Mouse (Mus musculus) MEL (cell line): ENCODE results near the gene Pah. TPM values are rescaled to one million over a fixed set of nuclear protein-coding genes. Genes with fewer than 3 reads are reported as not detected.

ENCODE experiments used
- DNase-seq: peaks from one replicate; pipeline ENCODE4 v3.0.0; 2011; ENCODE audit warnings: low read depth, low spot score
- H3K27ac ChIP-seq: 2 replicates; pipeline ENCODE4 v1.5.1; 2012; ENCODE audit warnings: low read depth, mild to moderate bottlenecking, control low read depth, low read length, moderate library complexity; ENCODE audit not compliant: control insufficient read depth
- H3K27me3 ChIP-seq, 2 experiments: fragments of 150-350 bp in 1 of 2; sonication (generic) in 1 of 2; 2 replicates each; pipeline ENCODE4 v1.6.1; 2012; ENCODE audit warnings: low read length in 2 of 2, mild to moderate bottlenecking in 2 of 2, improper control_type of control experiment in 1 of 2, moderate library complexity in 1 of 2; ENCODE audit not compliant: insufficient read depth in 2 of 2, control insufficient read depth in 1 of 2
- H3K36me3 ChIP-seq, 2 experiments: 2 replicates each; pipeline ENCODE4 v1.6.1; 2012 to 2014; ENCODE audit warnings: low read length in 2 of 2, improper control_type of control experiment in 1 of 2, inconsistent platforms in 1 of 2, mild to moderate bottlenecking in 1 of 2; ENCODE audit not compliant: insufficient read depth in 2 of 2, control insufficient read depth in 1 of 2
- H3K4me1 ChIP-seq, 2 experiments: fragments of 150-350 bp in 1 of 2; sonication (generic) in 1 of 2; 2 replicates each; pipeline ENCODE4 v1.6.1; 2012; ENCODE audit warnings: low read length in 2 of 2, improper control_type of control experiment in 1 of 2, mild to moderate bottlenecking in 1 of 2; ENCODE audit not compliant: insufficient read depth in 2 of 2, control insufficient read depth in 1 of 2
- H3K4me3 ChIP-seq, 2 experiments: fragments of 150-350 bp in 1 of 2; sonication (generic) in 1 of 2; 2 replicates each; pipeline ENCODE4 v1.5.1; 2012; ENCODE audit warnings: low read depth in 2 of 2, low read length in 2 of 2, mild to moderate bottlenecking in 2 of 2, moderate library complexity in 2 of 2, control low read depth in 1 of 2, improper control_type of control experiment in 1 of 2; ENCODE audit not compliant: control insufficient read depth in 1 of 2, insufficient read depth in 1 of 2
- H3K79me2 ChIP-seq: 2 replicates; pipeline ENCODE4 v1.6.1; 2012; ENCODE audit warnings: mild to moderate bottlenecking, low read length, moderate library complexity; ENCODE audit not compliant: control insufficient read depth, poor library complexity, insufficient read depth
- H3K9ac ChIP-seq: 2 replicates; pipeline ENCODE4 v1.6.1; 2012; ENCODE audit warnings: low read depth, mild to moderate bottlenecking, control low read depth, low read length, moderate library complexity; ENCODE audit not compliant: control insufficient read depth, poor library complexity, severe bottlenecking
- H3K9me3 ChIP-seq: fragments of 150-350 bp; sonication (generic); replicated peaks from 2 replicates; pipeline ENCODE4 v1.6.1; 2012; ENCODE audit warnings: mild to moderate bottlenecking, low read length, improper control_type of control experiment, moderate library complexity; ENCODE audit not compliant: insufficient read depth
- CHD1 ChIP-seq: IDR thresholded peaks from 2 replicates; pipeline ENCODE4 v1.6.1; 2012; ENCODE audit warnings: low read depth, mild to moderate bottlenecking, inconsistent platforms, low read length, improper control_type of control experiment
- CHD2 ChIP-seq: IDR thresholded peaks from 2 replicates; pipeline ENCODE4 v1.6.1; 2011; ENCODE audit warnings: low read length, improper control_type of control experiment
- CTCF ChIP-seq, 3 experiments: IDR thresholded peaks in 2 of 3; conservative IDR thresholded peaks in 1 of 3; 2 replicates each; pipeline ENCODE4 v1.5.1; 2011 to 2012; ENCODE audit warnings: low read length in 3 of 3, low read depth in 2 of 3, mild to moderate bottlenecking in 2 of 3, improper control_type of control experiment in 1 of 3, inconsistent platforms in 1 of 3, mixed read lengths in 1 of 3, moderate library complexity in 1 of 3; ENCODE audit not compliant: control insufficient read depth in 1 of 3, insufficient read depth in 1 of 3, poor library complexity in 1 of 3, severe bottlenecking in 1 of 3
- E2F4 ChIP-seq: IDR thresholded peaks from 2 replicates; pipeline ENCODE4 v1.6.1; 2011; ENCODE audit warnings: low read depth, low read length, improper control_type of control experiment, borderline replicate concordance
- ELF1 ChIP-seq: IDR thresholded peaks from 2 replicates; pipeline ENCODE4 v1.6.1; 2014; ENCODE audit warnings: low read depth, mild to moderate bottlenecking, inconsistent platforms, low read length, improper control_type of control experiment, moderate library complexity
- EP300 ChIP-seq, 2 experiments: IDR thresholded peaks; 2 replicates each; pipeline ENCODE4 v1.6.1; 2011; ENCODE audit warnings: improper control_type of control experiment in 2 of 2, low read length in 2 of 2, low read depth in 1 of 2, mild to moderate bottlenecking in 1 of 2
- GATA1 ChIP-seq: IDR thresholded peaks from 2 replicates; pipeline ENCODE4 v1.6.1; 2011; ENCODE audit warnings: low read depth, low read length, improper control_type of control experiment
- JUND ChIP-seq: IDR thresholded peaks from 2 replicates; pipeline ENCODE4 v1.6.1; 2011; ENCODE audit warnings: low read depth, mild to moderate bottlenecking, improper control_type of control experiment, low read length
- KAT2A ChIP-seq: conservative IDR thresholded peaks from 2 replicates; pipeline ENCODE4 v1.6.1; 2012; ENCODE audit warnings: low read depth, low read length, improper control_type of control experiment, inconsistent platforms
- MAFK ChIP-seq: IDR thresholded peaks from 2 replicates; pipeline ENCODE4 v1.6.1; 2011; ENCODE audit warnings: low read depth, mild to moderate bottlenecking, low read length, improper control_type of control experiment, borderline replicate concordance
- MAX ChIP-seq: IDR thresholded peaks from 2 replicates; pipeline ENCODE4 v1.6.1; 2011; ENCODE audit warnings: low read length, improper control_type of control experiment
- MAZ ChIP-seq: IDR thresholded peaks from 2 replicates; pipeline ENCODE4 v1.6.1; 2012; ENCODE audit warnings: low read depth, mild to moderate bottlenecking, inconsistent platforms, low read length, improper control_type of control experiment
- MYC ChIP-seq: IDR thresholded peaks from 2 replicates; pipeline ENCODE4 v1.6.1; 2011; ENCODE audit warnings: low read depth, mild to moderate bottlenecking, low read length, improper control_type of control experiment, moderate library complexity
- NELFE ChIP-seq: IDR thresholded peaks from 2 replicates; pipeline ENCODE4 v1.6.1; 2011; ENCODE audit warnings: low read depth, low read length, improper control_type of control experiment
- POLR2AphosphoS2 ChIP-seq: IDR thresholded peaks from 2 replicates; pipeline ENCODE4 v1.6.1; 2011; ENCODE audit warnings: low read length, improper control_type of control experiment
- POLR2AphosphoS5 ChIP-seq: IDR thresholded peaks from 2 replicates; pipeline ENCODE4 v1.6.1; 2012; ENCODE audit warnings: low read depth, borderline replicate concordance, mild to moderate bottlenecking, inconsistent platforms, low read length, moderate library complexity, mixed read lengths
- RCOR1 ChIP-seq: IDR thresholded peaks from 2 replicates; pipeline ENCODE4 v1.6.1; 2012; ENCODE audit warnings: low read depth, mild to moderate bottlenecking, inconsistent platforms, low read length, improper control_type of control experiment
- SIN3A ChIP-seq: IDR thresholded peaks from 2 replicates; pipeline ENCODE4 v1.6.1; 2012; ENCODE audit warnings: low read length, improper control_type of control experiment, inconsistent platforms
- TCF12 ChIP-seq: IDR thresholded peaks from 2 replicates; pipeline ENCODE4 v1.6.1; 2014; ENCODE audit warnings: low read depth, mild to moderate bottlenecking, inconsistent platforms, low read length, improper control_type of control experiment, moderate library complexity
- UBTF ChIP-seq: IDR thresholded peaks from 2 replicates; pipeline ENCODE4 v1.6.1; 2012; ENCODE audit warnings: low read depth, mild to moderate bottlenecking, inconsistent platforms, low read length, improper control_type of control experiment, moderate library complexity, borderline replicate concordance; ENCODE audit not compliant: insufficient read depth
- ZKSCAN1 ChIP-seq: IDR thresholded peaks from 2 replicates; pipeline ENCODE4 v1.6.1; 2012; ENCODE audit warnings: low read depth, mild to moderate bottlenecking, inconsistent platforms, low read length, improper control_type of control experiment, moderate library complexity
- ZNF384 ChIP-seq: IDR thresholded peaks from 2 replicates; pipeline ENCODE4 v1.6.1; 2012; ENCODE audit warnings: low read depth, mild to moderate bottlenecking, inconsistent platforms, low read length, improper control_type of control experiment
- polyA plus RNA-seq, 2 experiments: library from polyadenylated mRNA; stranded (reverse) in 1 of 2; unstranded in 1 of 2; fragments of >175 nt in 1 of 2; fragments of >200 nt in 1 of 2; gene quantifications; 2 replicates each; pipeline versions ENCODE4 v1.2.1 to v1.2.4; 2012; ENCODE audit warnings: low replicate concordance in 2 of 2, low read depth in 1 of 2; ENCODE audit not compliant: insufficient read length in 2 of 2, insufficient read depth in 1 of 2, missing spikeins in 1 of 2
- total RNA-seq: library from RNA; depleted of rRNA; stranded (reverse); fragments of 300-350 nt; gene quantifications from 2 replicates; pipeline ENCODE4 v1.2.3, GENCODE M21; 2012

Pah gene
- total and polyA plus RNA-seq, 3 experiments = not detected

- no peaks in the 10 kb centered on the region for H3K4me1 ChIP-seq
- no peak overlapping the region for H3K4me3 ChIP-seq
- H3K27me3 ChIP-seq = no peaks in the 10 kb centered on the region
- no peaks in the 10 kb centered on the region for H3K36me3 ChIP-seq
- no peak for DNase-seq
- no peaks in the 10 kb centered on the region for H3K9me3 ChIP-seq
- no peak overlapping the region for H3K9ac ChIP-seq
- H3K27ac ChIP-seq = no peak overlapping the region
- TF ChIP-seq MAFK = no peak
- TF ChIP-seq CTCF (IDR thresholded peaks at IDR 0.05 in 2 of 3, conservative IDR thresholded peaks at IDR 0.05 in 1 of 3; ENCODE audit: control insufficient read depth in 1 of 3, insufficient read depth in 1 of 3, low read depth in 2 of 3, low read length in 3 of 3, poor library complexity in 1 of 3, severe bottlenecking in 1 of 3) = no peak
- TF ChIP-seq E2F4 = no peak
- no peak for TF ChIP-seq CHD1
- TF ChIP-seq POLR2AphosphoS2 = no peak
- no peaks in the 10 kb centered on the region for H3K79me2 ChIP-seq
These were observed 42.2 kb downstream of the Pah start for GRCm38 (mm10) chr10:87563818-87564217.

DNA sequence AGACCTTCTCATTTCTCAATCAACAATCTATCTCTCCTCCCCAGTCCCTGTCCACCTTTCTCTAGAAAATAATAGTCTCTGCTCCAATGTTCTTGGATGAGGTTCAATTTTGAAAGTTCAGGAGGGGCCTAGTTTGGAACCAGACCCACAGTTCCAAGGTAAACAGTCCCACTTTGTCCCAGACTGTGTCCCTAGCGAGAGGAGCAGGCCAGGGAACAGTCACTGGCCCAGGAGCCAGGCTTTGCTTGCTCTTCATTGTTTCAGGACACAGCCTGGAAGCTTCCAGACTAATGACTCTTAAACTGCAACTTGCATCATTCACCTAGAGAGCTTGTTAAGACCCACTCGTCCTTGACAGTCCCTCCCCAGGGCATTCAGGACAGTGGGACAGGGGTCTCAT is 44.1 kb downstream of the Pah start:
- Histone ChIP-seq H3K36me3 (no peaks in the 10 kb centered on the region), H3K79me2 (no peaks in the 10 kb centered on the region), H3K4me3 (no peak overlapping the region), H3K9me3 (no peaks in the 10 kb centered on the region), H3K27ac (no peak overlapping the region), H3K27me3 (no peaks in the 10 kb centered on the region), H3K4me1 (no peaks in the 10 kb centered on the region), H3K9ac (no peak overlapping the region)
- TF ChIP-seq ZKSCAN1 = no peak
- TF ChIP-seq CHD2 = no peak
- no peak for TF ChIP-seq SIN3A
- no peak for TF ChIP-seq MAFK
- no peak for TF ChIP-seq NELFE
- no peak for DNase-seq

DNA sequence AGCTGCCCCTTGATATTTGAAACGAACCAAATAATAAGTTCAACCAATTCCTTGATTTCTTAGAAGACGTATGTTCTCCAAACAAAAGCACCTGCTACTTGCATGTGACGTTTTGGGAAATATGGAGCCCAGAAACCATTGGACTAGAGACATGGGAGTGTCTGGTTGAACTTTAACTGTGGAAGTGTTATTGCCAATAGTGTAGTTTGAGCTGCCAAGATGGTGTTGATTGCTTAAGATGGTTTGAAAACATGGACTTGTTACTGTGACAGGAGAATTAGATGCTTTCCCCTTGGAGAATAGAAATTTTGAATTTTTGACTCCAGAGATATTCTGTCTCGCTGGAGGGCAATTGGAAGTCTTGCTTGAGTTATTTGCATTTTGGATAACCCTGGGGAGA is 50.9 kb downstream of the Pah start:
- TF ChIP-seq MAX (no peak), RCOR1 (no peak), ELF1 (no peak), MAZ (no peak), NELFE (no peak), ZNF384 (no peak), KAT2A (no peak), EP300 (IDR thresholded peaks at IDR 0.05; ENCODE audit: low read depth in 1 of 2, low read length in 2 of 2) (no peak), TCF12 (no peak), POLR2AphosphoS2 (no peak), GATA1 (no peak), UBTF (no peak), ZKSCAN1 (no peak), MAFK (no peak), POLR2AphosphoS5 (no peak), JUND (no peak), MYC (no peak)
- Histone ChIP-seq H3K9me3 (no peaks in the 10 kb centered on the region), H3K4me3 (no peak overlapping the region), H3K79me2 (no peaks in the 10 kb centered on the region), H3K9ac (no peak overlapping the region), H3K36me3 (no peaks in the 10 kb centered on the region), H3K27me3 (no peaks in the 10 kb centered on the region), H3K27ac (no peak overlapping the region), H3K4me1 (no peaks in the 10 kb centered on the region)
- no peak for DNase-seq
